ENCODE assay signal across 21 mouse cellular contexts in the genomic region with DNA sequence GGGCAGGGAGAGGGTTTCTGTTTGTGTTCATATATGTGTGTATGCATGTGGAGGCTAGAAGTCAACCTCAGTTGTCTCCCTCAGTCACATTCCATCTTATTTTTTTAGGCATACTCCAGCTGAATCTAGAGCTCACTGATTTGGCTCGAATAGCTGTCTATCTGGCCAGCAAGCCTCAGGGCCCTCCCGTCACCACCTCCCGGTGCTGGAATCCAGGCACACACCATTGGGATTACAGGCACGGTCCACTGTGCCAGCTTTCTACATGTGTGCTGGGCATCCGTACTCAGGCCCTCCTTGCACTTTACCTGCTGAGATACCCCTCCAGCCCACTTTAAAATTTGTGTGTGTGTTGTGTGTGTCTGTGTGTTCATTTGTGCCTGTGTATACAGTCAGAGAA. TPM values are rescaled to one million over a fixed set of nuclear protein-coding genes. Genes with fewer than 3 reads are reported as not detected.
A peak's percentile ranks its signal among the peaks of the same experiment; 100 is the strongest.
DNase-seq lines count a peak whose midpoint lies in the region; ATAC-seq lines count a peak whose summit lies in the region.
"Had no signal": no experiment of that assay in that cellular context is flagged by ENCODE, and none has a peak within 500 bp of the region (broad histone marks: within the 10 kb centered on the region; RNA-seq: fewer than 3 reads in every experiment).

No protein-coding gene starts in this region.

- peaks cover 34% of the 10 kb centered on the region for H3K4me1 ChIP-seq in heart, embryonic 12.5 days (replicated peaks)
- peaks cover 32% of the 10 kb centered on the region for H3K4me1 ChIP-seq in heart, embryonic 16.5 days (ENCODE audit: control insufficient read depth, insufficient read depth, low read length)
- H3K4me1 ChIP-seq in intestine, embryonic 15.5 days (replicated peaks): no peaks in the 10 kb centered on the region
- no peaks in the 10 kb centered on the region for H3K4me1 ChIP-seq in neural tube, embryonic 15.5 days
- H3K4me1 ChIP-seq: hindbrain, embryonic 12.5 days; limb, embryonic 15.5 days had no signal

- no peaks in the 10 kb centered on the region for H3K27me3 ChIP-seq in heart, embryonic 12.5 days (replicated peaks)
- H3K27me3 ChIP-seq in heart, embryonic 16.5 days (ENCODE audit: control insufficient read depth, insufficient read depth, low read length): no peaks in the 10 kb centered on the region
- H3K27me3 ChIP-seq in intestine, embryonic 15.5 days (replicated peaks): no peaks in the 10 kb centered on the region
- no peaks in the 10 kb centered on the region for H3K27me3 ChIP-seq in neural tube, embryonic 15.5 days (replicated peaks)
- H3K27me3 ChIP-seq: hindbrain, embryonic 12.5 days; limb, embryonic 15.5 days; liver, embryonic 15.5 days; midbrain, embryonic 13.5 days had no signal

- H3K4me3 ChIP-seq in heart, embryonic 12.5 days: no peak overlapping the region
- H3K4me3 ChIP-seq in heart, embryonic 16.5 days (ENCODE audit: low read length): no peak overlapping the region
- H3K4me3 ChIP-seq in intestine, embryonic 15.5 days (replicated peaks): no peak overlapping the region
- H3K4me3 ChIP-seq in neural tube, embryonic 15.5 days (replicated peaks): no peak overlapping the region
- H3K4me3 ChIP-seq: forebrain, embryonic 10.5 days; hindbrain, embryonic 12.5 days; left cerebral cortex, adult 2 months; limb, embryonic 15.5 days; liver, embryonic 15.5 days; midbrain, embryonic 13.5 days had no signal

- no peak overlapping the region for H3K4me2 ChIP-seq in heart, embryonic 12.5 days
- H3K4me2 ChIP-seq in heart, embryonic 16.5 days (ENCODE audit: low read depth, low read length): no peak overlapping the region
- H3K4me2 ChIP-seq in intestine, embryonic 15.5 days (replicated peaks): no peak overlapping the region
- H3K4me2 ChIP-seq in neural tube, embryonic 15.5 days: no peak overlapping the region
- H3K4me2 ChIP-seq: hindbrain, embryonic 12.5 days; limb, embryonic 15.5 days; liver, embryonic 15.5 days; midbrain, embryonic 13.5 days had no signal

- ATAC-seq in heart, embryonic 12.5 days (ENCODE audit: insufficient number of reproducible peaks, low FRiP score): no peak
- no peak; the same call in 1 of the 2 replicates for ATAC-seq in heart, embryonic 16.5 days (replicated peaks; ENCODE audit: extremely low read depth, insufficient read depth, low FRiP score)
- ATAC-seq in intestine, embryonic 15.5 days: no peak
- ATAC-seq in neural tube, embryonic 15.5 days (ENCODE audit: low FRiP score): no peak
- ATAC-seq: midbrain, embryonic 13.5 days had no signal

- DNase-seq in heart, adult 18-20 months: peak; percentile 61 to 63
- DNase-seq in heart, adult 8-10 months (ENCODE audit: low spot score): no peak
- peak; percentile 58 for DNase-seq in heart, postnatal 4 days
- DNase-seq: adrenal gland, adult 8-10 months; cerebellum, adult 9-10 months; kidney, adult 11 months; left cerebral cortex, postnatal 4 days; right cerebral cortex, postnatal 14 days; thymus, adult 2 months; thymus, postnatal 4 days had no signal

- H3K9me3 ChIP-seq in heart, embryonic 12.5 days (replicated peaks): no peaks in the 10 kb centered on the region
- H3K9me3 ChIP-seq in heart, embryonic 16.5 days (replicated peaks; ENCODE audit: control insufficient read depth, low read length): no peaks in the 10 kb centered on the region
- no peaks in the 10 kb centered on the region for H3K9me3 ChIP-seq in intestine, embryonic 15.5 days
- no peaks in the 10 kb centered on the region for H3K9me3 ChIP-seq in neural tube, embryonic 15.5 days (replicated peaks)
- H3K9me3 ChIP-seq: forebrain, embryonic 10.5 days; hindbrain, embryonic 12.5 days; limb, embryonic 15.5 days; liver, embryonic 15.5 days; midbrain, embryonic 13.5 days had no signal

- peak overlapping the region; percentile 0; the same call in 1 of the 2 replicates for H3K27ac ChIP-seq in heart, embryonic 12.5 days (ENCODE audit: poor library complexity, severe bottlenecking)
- peak overlapping the region; percentile 67 for H3K27ac ChIP-seq in heart, embryonic 16.5 days (ENCODE audit: low read length)
- no peak overlapping the region for H3K27ac ChIP-seq in intestine, embryonic 15.5 days
- H3K27ac ChIP-seq in neural tube, embryonic 15.5 days (replicated peaks): no peak overlapping the region
- H3K27ac ChIP-seq: forebrain, embryonic 10.5 days; hindbrain, embryonic 12.5 days; left cerebral cortex, adult 2 months; limb, embryonic 15.5 days; liver, embryonic 15.5 days; midbrain, embryonic 13.5 days; stomach, postnatal 0 days had no signal

- WGBS in heart, embryonic 12.5 days: 43% methylated on average over 5 of the region's 5 CpGs
- WGBS in heart, embryonic 16.5 days: 31% methylated on average over 5 of the region's 5 CpGs
- WGBS in intestine, embryonic 15.5 days: 84% methylated on average over 5 of the region's 5 CpGs
- WGBS in neural tube, embryonic 15.5 days: 86% methylated on average over 5 of the region's 5 CpGs

- no peak overlapping the region for H3K9ac ChIP-seq in heart, embryonic 12.5 days
- H3K9ac ChIP-seq in heart, embryonic 16.5 days (ENCODE audit: low read length): no peak overlapping the region
- no peak overlapping the region for H3K9ac ChIP-seq in intestine, embryonic 15.5 days
- no peak overlapping the region for H3K9ac ChIP-seq in neural tube, embryonic 15.5 days (replicated peaks)
- H3K9ac ChIP-seq: hindbrain, embryonic 12.5 days; limb, embryonic 15.5 days; liver, embryonic 15.5 days; midbrain, embryonic 13.5 days had no signal

- H3K36me3 ChIP-seq in heart, embryonic 12.5 days: peaks cover 6% of the 10 kb centered on the region
- no peaks in the 10 kb centered on the region for H3K36me3 ChIP-seq in heart, embryonic 16.5 days (ENCODE audit: control insufficient read depth, insufficient read depth)
- H3K36me3 ChIP-seq in intestine, embryonic 15.5 days: peaks cover 8% of the 10 kb centered on the region; the same call in 1 of the 2 replicates
- peaks cover 26% of the 10 kb centered on the region for H3K36me3 ChIP-seq in neural tube, embryonic 15.5 days

RNA-seq across cellular contexts. Expression of a gene that starts 41.2 kb away (rescaled TPM):
- total RNA-seq in heart, adult 18-20 months (2021): 10 to 100 TPM; 53.5 to 55.1 TPM
- 10 to 100 TPM; 51.6 to 63.6 (median 58.9) TPM for total RNA-seq in heart, adult 8-10 months (2022)
- polyA plus RNA-seq in heart, embryonic 12.5 days (2016; fragmentation: Nextera tagmentation; extraction: Ambion mirVana): 39.5 and 39.8 TPM in 2 replicates
- polyA plus RNA-seq in heart, embryonic 16.5 days (2015; fragmentation: Nextera tagmentation; extraction: Ambion mirVana): 66.6 and 72.8 TPM in 2 replicates
- 10 to 100 TPM; 88.5 to 98.9 TPM for total RNA-seq in heart, postnatal 4 days (2021)
- 0.40 and 0.62 TPM in 2 replicates for polyA plus RNA-seq in intestine, embryonic 15.5 days (2015; fragmentation: Nextera tagmentation; extraction: Ambion mirVana)
- polyA plus RNA-seq in neural tube, embryonic 15.5 days (2015; fragmentation: Nextera tagmentation; extraction: Ambion mirVana): 4.6 and 4.8 TPM in 2 replicates

Comparison
In these comparisons a context has a peak if more than half of its experiments do, and no peak if none do; other contexts are left out.
1. H3K27ac ChIP-seq: peak in heart, embryonic 12.5 days (single experiment) and heart, embryonic 16.5 days (single experiment); none in intestine, embryonic 15.5 days (single experiment) and neural tube, embryonic 15.5 days (single experiment).